Mouse (Mus musculus) heart, embryonic 16.5 days (tissue): Measurements from ENCODE around the gene Polr2c. TPM values are rescaled to one million over a fixed set of nuclear protein-coding genes. Genes with fewer than 3 reads are reported as not detected.

Experiments used
- ATAC-seq: fragments of 200-750 bp; cut with Nextera tagmentation; replicated peaks from 2 replicates; pipeline ENCODE4 v1.8.0; 2017; ENCODE audit warnings: moderate number of reproducible peaks; ENCODE audit not compliant: insufficient read depth, low FRiP score; ENCODE audit errors: extremely low read depth
- H3K27ac ChIP-seq: fragments of 300-500 bp; sonication (generic); 2 replicates; pipeline ENCODE4 v1.5.1; 2014; ENCODE audit warnings: mild to moderate bottlenecking, low read length, control low read depth, moderate library complexity
- H3K27me3 ChIP-seq: fragments of 300-500 bp; sonication (generic); 2 replicates; pipeline ENCODE4 v1.6.1; 2014; ENCODE audit warnings: low read length, mixed read lengths; ENCODE audit not compliant: control insufficient read depth, insufficient read depth
- H3K36me3 ChIP-seq: fragments of 300-500 bp; sonication (generic); 2 replicates; pipeline ENCODE4 v1.6.1; 2014; ENCODE audit not compliant: control insufficient read depth, insufficient read depth
- H3K4me1 ChIP-seq: fragments of 300-500 bp; sonication (generic); 2 replicates; pipeline ENCODE4 v1.6.1; 2014; ENCODE audit warnings: low read length, mixed read lengths; ENCODE audit not compliant: control insufficient read depth, insufficient read depth
- H3K4me2 ChIP-seq: fragments of 300-500 bp; sonication (generic); 2 replicates; pipeline ENCODE4 v1.6.1; 2014; ENCODE audit warnings: low read depth, mild to moderate bottlenecking, control low read depth, low read length
- H3K4me3 ChIP-seq: fragments of 300-500 bp; sonication (generic); 2 replicates; pipeline ENCODE4 v1.5.1; 2014; ENCODE audit warnings: mild to moderate bottlenecking, control low read depth, low read length
- H3K9ac ChIP-seq: fragments of 300-500 bp; sonication (generic); 2 replicates; pipeline ENCODE4 v1.6.1; 2014; ENCODE audit warnings: low read length, control low read depth
- H3K9me3 ChIP-seq: fragments of 300-500 bp; sonication (generic); replicated peaks from 2 replicates; pipeline ENCODE4 v1.6.1; 2016; ENCODE audit warnings: low read length; ENCODE audit not compliant: control insufficient read depth
- WGBS: fragments of 180-500 bp; shearing (Covaris S2); extraction: QIAGEN DNeasy Blood & Tissue Kit; methylation state at CpG from one replicate; pipeline ENCODE4 v1.1.7; 2014; 5-methylcytosine and 5-hydroxymethylcytosine counted together
- polyA plus RNA-seq: library from polyadenylated mRNA; unstranded; fragments of >200 nt; fragmentation: Nextera tagmentation; extraction: Ambion mirVana; gene quantifications from 2 replicates; pipeline ENCODE4 v1.2.1, GENCODE M21; 2015

Polr2c gene
- polyA plus RNA-seq, 1 experiment from 2014 or later: 134 TPM

DNA sequence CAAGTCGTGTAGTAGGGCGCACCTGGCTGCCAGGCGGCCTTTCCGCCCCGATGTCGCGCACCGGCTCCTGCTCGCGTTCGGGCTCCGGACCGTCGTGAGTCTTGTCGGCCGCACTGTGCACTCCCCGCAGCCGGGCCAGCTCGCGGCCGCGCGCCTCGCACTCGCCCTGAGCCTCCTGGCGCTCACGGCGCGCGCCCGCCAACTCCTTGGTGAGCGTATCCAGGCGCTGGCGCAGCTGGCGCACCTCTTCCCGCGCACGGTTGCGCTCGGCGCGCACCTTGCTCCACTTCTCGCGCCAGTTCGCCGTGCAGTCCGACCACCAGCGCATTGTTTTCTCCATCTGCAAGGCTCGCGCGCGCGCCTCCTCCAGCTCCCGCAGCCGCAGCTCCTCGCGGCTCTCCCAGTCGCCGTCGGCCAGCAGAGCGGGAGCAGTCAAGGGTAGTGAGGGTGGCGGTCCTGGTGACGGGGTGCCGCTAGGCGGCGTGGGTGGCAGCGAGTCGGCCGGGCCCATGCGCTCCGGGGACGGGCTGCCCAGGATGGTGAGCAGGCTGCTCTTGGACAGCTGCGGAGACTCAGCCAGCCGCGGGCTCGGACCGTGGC, 55.9 kb downstream of the Polr2c start:
- H3K9me3 ChIP-seq: no peaks in the 10 kb centered on the region
- peak overlapping the region; percentile 75 for H3K4me2 ChIP-seq
- H3K9ac ChIP-seq: peak overlapping the region; percentile 52
- peak overlapping the region; percentile 43 for H3K4me3 ChIP-seq
- no peaks in the 10 kb centered on the region for H3K27me3 ChIP-seq
- WGBS: 20% methylated on average over 77 of the region's 77 CpGs
- H3K27ac ChIP-seq: no peak overlapping the region
- no peak for ATAC-seq
- H3K36me3 ChIP-seq: 0 out of 2 replicates have a peak, but pooled peaks cover under 1% of the 10 kb centered on the region
- peaks cover 46% of the 10 kb centered on the region for H3K4me1 ChIP-seq

DNA sequence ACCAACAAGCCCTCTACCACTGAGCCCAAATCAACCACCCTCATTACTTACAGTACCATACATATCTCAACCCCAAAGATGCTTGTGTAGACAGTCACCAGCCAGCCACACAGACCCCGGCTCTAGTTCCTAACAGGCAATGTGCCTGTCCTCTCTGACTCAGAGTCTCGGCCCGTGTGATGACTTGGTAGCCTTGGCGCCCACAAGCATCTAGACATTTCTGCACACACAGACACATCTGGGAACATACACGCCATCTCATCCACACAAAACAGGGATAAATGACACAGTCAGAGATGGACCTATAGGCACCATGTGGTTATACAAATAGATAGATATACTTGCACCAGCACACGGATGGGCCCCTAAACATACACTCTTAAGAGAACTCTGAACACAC, 57.0 kb downstream of the Polr2c start:
- Histone ChIP-seq H3K4me3 (no peak overlapping the region), H3K9ac (no peak overlapping the region), H3K27me3 (no peaks in the 10 kb centered on the region), H3K4me2 (peak overlapping the region; percentile 35; the same call in 1 of the 2 replicates), H3K36me3 (no peaks in the 10 kb centered on the region), H3K9me3 (no peaks in the 10 kb centered on the region), H3K4me1 (peaks cover 44% of the 10 kb centered on the region), H3K27ac (no peak overlapping the region)
- WGBS: 68% methylated on average over 6 of the region's 6 CpGs
- ATAC-seq: no peak

DNA sequence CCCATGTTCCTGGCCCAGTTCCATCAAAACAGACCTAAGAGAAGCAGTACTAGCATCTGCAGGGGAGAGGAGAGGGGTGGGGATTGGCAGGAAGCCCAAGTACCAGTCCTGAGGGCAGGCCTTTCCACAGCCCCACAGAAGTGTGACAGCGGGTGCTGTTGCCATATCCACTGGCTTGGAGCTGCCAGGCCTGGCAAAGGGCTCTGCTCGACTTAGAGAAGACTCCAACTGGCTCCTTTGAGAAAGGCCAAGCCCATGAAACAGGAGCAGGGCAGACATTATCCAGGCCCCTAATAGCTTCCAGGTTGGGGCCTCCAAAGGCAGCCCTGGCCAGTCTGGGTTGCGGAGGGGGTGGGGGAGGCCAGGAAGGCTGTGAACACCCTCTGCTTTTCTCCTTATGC, 57.5 kb downstream of the Polr2c start:
- Histone ChIP-seq H3K4me3 (no peak overlapping the region), H3K36me3 (no peaks in the 10 kb centered on the region), H3K9me3 (no peaks in the 10 kb centered on the region), H3K27me3 (no peaks in the 10 kb centered on the region), H3K9ac (peak overlapping the region; percentile 44), H3K4me1 (peaks cover 44% of the 10 kb centered on the region), H3K4me2 (peak overlapping the region; percentile 35), H3K27ac (peak overlapping the region; percentile 67)
- 25% methylated on average over 3 of the region's 3 CpGs for WGBS
- peak; percentile 17 for ATAC-seq

DNA sequence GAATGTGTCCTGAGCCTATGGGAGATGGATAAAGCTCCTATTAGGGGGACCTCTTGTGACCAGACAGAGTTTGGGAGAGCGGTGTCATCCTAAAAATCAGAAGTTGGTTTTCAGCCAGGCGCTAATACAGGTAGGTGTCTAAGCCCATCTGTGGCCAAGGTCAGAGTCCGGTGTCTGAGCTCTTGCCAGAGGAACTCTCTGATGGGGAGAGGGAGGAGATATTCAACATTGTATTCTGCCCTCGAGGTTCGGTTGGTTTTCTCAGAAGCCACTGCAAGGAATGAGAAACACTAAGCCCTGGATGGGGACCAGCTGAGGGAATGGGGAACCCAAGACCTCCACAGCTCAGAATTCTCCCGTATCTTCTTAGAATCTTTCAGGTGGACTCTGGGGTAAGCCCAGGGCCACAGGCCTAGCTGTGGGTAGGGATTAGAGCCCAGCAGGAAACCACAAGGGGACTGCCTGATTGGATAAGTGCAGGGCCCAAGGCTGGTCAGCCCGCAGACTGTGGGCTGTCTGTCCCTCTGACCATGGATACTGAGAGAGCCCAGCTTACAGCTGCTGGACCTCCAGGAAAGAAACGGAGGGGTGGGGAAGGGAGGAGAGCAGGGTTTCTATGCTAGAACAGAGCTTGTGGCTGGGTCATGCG, 59.2 kb downstream of the Polr2c start:
- no peak for ATAC-seq
- Histone ChIP-seq H3K4me3 (peak overlapping the region; percentile 90), H3K36me3 (no peaks in the 10 kb centered on the region), H3K9me3 (no peaks in the 10 kb centered on the region), H3K9ac (peak overlapping the region; percentile 80), H3K27me3 (no peaks in the 10 kb centered on the region), H3K4me2 (peak overlapping the region; percentile 89), H3K4me1 (peaks cover 44% of the 10 kb centered on the region), H3K27ac (peak overlapping the region; percentile 75)
- WGBS: 46% methylated on average over 9 of the region's 9 CpGs

DNA sequence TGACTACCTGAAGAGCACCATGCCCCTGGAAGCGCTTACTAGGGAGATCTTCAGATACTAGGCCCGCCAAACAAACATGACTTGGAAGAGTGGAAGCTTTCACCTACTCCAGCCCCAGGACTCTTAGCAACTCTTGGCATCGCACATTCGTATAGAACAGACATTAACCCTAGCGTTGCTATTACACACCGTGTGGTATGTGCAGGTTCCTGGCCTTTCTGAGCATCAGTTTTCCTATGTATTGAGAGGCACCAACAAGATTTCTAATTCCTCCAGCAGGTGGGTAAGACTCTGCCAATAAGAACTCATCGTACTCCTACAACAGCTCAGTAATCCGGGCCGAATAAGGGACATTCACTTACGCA, 59.7 kb downstream of the Polr2c start:
- Histone ChIP-seq H3K4me1 (peaks cover 48% of the 10 kb centered on the region), H3K27me3 (no peaks in the 10 kb centered on the region), H3K4me3 (peak overlapping the region; percentile 90), H3K9ac (peak overlapping the region; percentile 80), H3K9me3 (no peaks in the 10 kb centered on the region), H3K27ac (peak overlapping the region; percentile 75), H3K4me2 (peak overlapping the region; percentile 89), H3K36me3 (no peaks in the 10 kb centered on the region)
- ATAC-seq: no peak
- WGBS: 3% methylated on average over 10 of the region's 10 CpGs

DNA sequence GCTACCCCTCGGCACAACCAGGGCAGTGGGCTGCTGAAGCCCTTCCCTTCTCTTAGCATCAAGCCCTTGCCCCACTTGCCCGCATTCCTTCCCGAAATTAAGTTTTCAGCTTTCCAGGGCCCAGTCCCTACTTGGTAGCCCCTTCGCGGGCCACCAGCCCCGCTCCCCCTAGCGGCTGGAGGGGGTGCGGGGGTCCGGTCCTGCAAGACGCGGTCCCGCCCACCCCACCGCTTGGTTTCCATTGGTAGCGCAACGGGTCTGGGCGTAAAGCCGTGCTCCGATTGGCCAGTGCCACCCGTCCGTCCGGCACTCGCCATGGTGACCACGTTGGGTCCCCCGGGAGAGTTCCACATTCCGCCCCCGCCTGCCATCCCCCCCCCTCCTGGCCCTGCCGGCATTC, 60.1 kb downstream of the Polr2c start:
- Histone ChIP-seq H3K9ac (peak overlapping the region; percentile 97), H3K4me3 (peak overlapping the region; percentile 90), H3K36me3 (no peaks in the 10 kb centered on the region), H3K27me3 (no peaks in the 10 kb centered on the region), H3K27ac (peak overlapping the region; percentile 91), H3K9me3 (no peaks in the 10 kb centered on the region), H3K4me2 (peak overlapping the region; percentile 89), H3K4me1 (peaks cover 52% of the 10 kb centered on the region)
- WGBS: 0% methylated on average over 27 of the region's 27 CpGs
- ATAC-seq: peak; percentile 96

DNA sequence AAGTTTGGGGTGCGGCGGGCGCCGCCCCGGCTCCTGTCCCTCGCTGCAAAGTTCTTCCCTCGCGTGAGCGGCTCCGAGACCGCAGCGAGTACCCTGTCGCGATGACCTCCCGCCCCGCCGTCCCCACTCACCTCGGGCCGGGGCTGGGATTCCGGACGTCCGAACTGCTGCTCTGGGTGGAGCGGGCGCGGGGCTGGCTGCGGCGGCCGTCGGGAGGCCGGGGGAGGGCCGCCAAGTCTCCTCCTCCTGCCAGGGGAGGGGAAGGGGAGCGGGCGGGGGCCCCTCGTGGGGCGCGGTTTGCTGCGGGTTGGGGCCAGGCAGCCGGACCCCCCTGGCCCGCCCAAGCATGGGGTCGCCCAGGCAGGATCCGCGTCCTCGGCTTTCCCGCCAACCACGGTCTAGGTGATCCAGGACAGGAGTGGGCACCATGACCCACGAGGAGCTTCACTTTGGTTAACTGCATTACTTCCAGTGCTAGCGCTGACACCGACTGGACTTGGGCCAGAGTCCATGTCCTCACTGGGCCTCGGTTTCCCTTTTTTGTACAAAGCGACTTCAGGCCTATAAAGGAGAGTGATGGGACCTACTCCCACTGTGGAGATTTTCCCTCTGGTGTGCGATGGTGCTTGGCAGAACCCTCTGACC, 60.7 kb downstream of the Polr2c start, which contains the start of gene Ccdc102a:
TSS of gene Ccdc102a (minus strand) at position 248 of the 645 bp plus-strand sequence.
- Histone ChIP-seq H3K4me2 (peak within 1 kb of the TSS; percentile 89), H3K27ac (peak within 1 kb of the TSS; percentile 91), H3K9me3 (no peaks in the 10 kb centered on the region), H3K27me3 (no peaks in the 10 kb centered on the region), H3K9ac (peak within 1 kb of the TSS; percentile 97), H3K4me3 (peak within 1 kb of the TSS; percentile 90), H3K36me3 (no peaks in the 10 kb centered on the region), H3K4me1 (peaks cover 54% of the 10 kb centered on the region)
- ATAC-seq: peak; percentile 71
- WGBS: 3% methylated on average over 45 of the region's 51 CpGs

DNA sequence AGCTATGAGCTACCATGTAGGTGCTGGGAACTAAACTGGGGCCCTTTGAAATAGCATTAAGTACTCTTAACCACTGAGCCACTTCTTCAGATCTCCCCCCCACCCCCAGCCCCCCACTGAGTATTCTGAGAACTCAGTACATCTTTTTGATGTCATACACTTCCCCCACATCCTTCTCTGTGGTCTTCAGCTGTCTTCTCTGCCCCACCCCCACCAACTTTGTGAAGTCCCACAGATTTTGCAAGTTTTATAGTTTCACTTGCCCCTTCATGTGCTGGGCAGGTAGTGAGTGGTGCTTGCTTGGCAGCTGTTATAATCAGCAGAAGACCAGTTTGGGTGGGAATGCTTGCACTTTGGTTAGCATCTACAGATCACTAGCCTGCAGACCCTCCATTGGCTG, 62.0 kb downstream of the Polr2c start:
- no peak overlapping the region for H3K9ac ChIP-seq
- no peak overlapping the region for H3K4me3 ChIP-seq
- H3K4me1 ChIP-seq: peaks cover 46% of the 10 kb centered on the region
- no peak overlapping the region for H3K4me2 ChIP-seq
- no peaks in the 10 kb centered on the region for H3K27me3 ChIP-seq
- no peaks in the 10 kb centered on the region for H3K9me3 ChIP-seq
- H3K36me3 ChIP-seq: no peaks in the 10 kb centered on the region
- H3K27ac ChIP-seq: no peak overlapping the region
- no peak for ATAC-seq

DNA sequence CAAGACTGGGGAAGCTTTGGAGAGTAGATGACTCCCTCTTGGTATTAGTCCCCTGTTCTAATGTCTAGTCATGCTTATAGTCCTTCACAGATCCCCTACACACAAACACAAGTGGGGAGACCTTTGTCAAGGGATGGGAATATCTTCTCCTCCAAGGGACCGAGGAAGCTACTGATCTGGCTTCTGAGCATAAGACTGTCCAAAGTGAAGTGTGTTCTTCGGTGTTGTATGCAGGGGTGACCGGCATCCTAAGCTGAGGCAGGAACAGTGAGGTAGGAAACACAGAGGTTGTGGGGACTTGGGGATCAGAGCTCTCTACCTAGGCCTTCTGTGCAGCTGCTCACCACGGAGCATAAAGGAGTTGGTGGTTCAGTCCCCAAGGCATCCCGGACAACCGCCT, 64.9 kb downstream of the Polr2c start:
- Histone ChIP-seq H3K9ac (no peak overlapping the region), H3K9me3 (no peaks in the 10 kb centered on the region), H3K36me3 (no peaks in the 10 kb centered on the region), H3K27me3 (no peaks in the 10 kb centered on the region), H3K4me2 (no peak overlapping the region), H3K4me1 (peaks cover 18% of the 10 kb centered on the region), H3K4me3 (no peak overlapping the region), H3K27ac (no peak overlapping the region)
- ATAC-seq: no peak
- WGBS: 58% methylated on average over 6 of the region's 6 CpGs
